Mouse (Mus musculus) adrenal gland, adult 8-10 months (tissue): ENCODE measurements at regions not wholly inside any gene's neighbourhood (a gene's known extent, or its start where the extent isn't known, plus 50 kb on each side); places are given as distances from the start of the nearest gene placed in this dataset.

Experiments
- DNase-seq: peaks from one replicate; pipeline ENCODE4 v3.0.0; 2022

DNA sequence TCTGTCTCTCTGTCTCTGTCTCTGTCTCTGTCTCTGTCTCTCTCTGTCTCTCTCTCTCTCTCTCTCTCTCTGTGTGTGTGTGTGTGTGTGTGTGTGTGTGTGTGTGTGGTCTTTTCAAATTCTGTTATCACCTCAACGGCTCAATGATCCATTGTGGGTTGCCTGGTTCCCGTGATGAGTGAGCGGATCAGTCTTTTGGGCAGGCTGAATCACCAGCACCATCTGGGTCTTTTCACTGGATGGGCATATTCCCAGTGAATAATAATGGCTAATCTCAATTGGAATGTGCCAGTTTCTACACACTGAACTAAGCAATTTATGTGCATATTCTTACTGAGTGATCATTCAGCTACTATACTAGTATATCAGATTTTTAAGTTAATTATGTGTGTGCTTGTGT lies 216.4 kb downstream of the Lmx1a start:
- no peak for DNase-seq

DNA sequence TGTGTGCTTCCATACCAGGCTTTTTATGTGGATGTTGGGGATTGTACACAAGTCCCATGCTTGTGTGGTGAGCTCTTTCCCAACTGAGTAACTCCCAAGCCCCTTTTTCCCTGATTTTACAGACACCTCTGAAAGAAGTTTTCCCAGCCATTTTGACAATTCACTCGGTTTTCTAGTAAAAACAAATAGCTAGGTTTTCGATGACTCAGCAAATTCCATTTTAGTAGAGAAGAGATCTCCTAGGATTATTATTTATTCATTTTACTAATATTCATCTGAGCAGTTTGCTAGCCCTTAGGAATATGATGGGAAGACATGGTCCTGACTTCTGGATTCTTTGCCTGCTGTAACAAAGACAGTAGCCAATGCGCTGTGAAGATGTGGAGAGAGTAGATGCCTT lies 223.0 kb downstream of the Lmx1a start:
- no peak for DNase-seq

DNA sequence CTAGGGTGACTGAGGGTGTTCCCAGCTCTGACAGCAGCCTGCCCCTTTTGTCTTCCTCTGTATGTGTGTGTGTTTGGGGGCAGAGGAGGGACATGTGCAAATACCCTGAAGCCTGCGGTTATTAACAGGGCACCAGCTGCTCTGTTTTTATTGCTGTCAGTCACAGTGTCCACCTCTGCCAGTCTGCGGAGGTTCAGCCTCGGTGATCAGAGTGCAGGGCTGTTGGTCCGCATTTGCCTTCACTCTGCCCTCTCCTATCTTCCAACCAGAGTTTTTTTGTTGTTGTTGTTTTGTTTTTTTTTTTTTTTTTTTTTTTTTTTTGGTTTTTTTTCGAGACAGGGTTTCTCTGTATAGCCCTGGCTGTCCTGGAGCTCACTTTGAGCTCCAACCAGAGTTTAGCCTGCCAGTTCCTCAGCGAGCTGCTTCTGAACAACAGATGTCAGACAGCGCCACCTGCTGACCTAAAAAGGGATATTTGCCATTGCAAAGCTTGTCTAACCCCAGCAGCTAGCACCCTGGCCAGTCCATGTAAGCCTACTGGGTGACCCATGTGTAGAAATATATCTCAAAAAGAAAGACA lies 226.0 kb downstream of the Lmx1a start:
- DNase-seq, result peak; percentile 37

DNA sequence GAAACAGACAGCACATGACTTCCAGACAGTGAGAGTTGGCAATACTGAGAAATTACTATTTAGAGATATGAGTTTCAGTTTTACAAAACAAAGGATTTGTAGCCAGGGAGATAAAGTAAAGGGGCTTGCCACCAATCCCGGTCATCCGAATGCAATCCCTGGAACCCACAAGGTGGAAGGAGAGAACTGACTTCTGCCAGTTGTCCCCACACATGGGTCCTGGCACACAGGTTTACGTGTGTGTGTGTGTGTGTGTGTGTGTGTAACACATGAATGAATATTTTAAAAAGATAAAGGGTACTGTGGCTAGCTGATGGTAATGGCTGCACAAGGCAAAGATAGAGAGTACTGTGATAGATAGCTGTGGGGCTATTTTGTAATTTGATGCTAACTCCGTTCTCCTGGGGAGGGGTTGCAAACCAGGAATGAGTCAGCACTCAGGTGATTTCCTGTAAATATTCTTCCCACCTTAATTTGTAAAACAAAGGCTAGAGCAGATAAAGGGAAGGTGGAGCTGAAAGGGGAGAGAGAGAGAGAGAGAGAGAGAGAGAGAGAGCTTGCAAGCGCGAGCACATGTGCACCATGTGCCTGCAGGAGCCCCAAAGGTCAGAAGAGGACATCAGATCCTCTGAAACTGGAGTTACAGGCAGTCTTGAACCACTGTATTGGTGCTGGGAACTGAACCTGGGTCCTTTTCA lies 226.7 kb downstream of the Lmx1a start:
- no peak for DNase-seq

DNA sequence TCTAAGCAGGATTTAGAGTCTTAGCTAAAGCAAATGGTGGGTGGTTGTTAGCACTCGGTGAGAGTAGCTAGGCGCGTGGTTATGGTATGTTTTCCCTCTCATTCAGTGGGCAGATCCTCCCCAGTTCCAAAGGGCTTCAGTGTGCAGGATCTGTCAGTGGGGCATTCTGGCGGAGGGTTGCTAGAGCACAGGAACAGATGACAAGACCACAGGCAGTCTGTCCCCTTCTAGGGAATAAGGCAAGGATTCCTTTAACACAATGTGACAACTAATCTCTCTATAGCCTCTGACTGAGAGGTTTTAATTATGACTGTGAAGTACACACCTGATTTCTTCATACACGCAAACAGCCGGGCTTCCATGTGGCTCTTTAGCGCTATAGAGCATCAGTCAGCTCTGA lies 233.9 kb downstream of the Lmx1a start:
- DNase-seq, result no peak

DNA sequence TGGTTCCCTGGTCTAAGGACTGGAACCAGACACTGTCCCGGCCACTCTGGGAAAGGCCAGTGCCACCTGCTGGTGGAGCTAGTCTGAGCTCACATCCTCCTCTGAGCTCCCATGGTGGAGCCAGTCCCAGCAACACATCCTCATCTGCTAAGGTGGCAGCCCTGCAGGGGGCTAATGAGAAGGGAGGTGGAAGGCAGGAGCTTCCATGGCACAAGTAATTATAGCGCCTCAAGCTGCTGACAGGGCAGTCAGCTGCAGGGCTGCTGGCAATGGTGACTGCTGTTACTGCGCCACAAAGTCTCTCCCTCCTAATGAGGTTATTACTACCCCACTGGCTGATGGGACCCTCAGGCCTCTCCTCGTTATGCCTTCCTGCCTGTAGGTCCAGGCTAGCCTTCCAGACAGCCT lies 239.0 kb downstream of the Lmx1a start:
- DNase-seq, result no peak

DNA sequence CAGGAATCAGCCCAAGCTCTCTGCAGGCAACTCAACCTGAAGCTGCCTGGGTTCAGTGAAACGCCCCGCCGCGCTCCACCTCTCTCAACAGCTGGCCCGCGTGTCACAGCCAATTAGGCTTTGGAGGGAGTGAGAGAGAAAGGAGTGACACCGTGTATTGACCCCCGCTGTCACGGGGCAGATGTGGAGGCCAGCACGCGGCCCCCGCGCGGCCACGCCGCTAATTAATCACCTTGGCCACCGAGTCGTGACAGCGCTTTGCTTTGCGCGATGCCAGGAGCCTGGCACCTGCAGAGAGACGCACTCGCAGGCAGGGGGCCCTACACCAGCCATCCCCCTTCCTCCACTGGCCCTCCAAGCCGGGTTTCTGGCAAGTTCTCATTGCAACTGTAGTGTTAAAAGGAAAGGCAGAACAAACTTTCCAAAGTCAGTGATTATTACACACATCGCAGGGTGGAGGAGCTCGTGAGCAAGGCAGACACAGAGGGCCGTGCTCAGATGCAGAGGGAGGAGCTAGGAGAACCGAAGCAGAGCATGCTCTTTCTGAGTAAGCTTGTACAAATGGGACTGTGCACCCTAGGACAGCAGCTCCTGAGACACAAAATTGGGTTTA lies 240.8 kb downstream of the Lmx1a start:
- no peak for DNase-seq

DNA sequence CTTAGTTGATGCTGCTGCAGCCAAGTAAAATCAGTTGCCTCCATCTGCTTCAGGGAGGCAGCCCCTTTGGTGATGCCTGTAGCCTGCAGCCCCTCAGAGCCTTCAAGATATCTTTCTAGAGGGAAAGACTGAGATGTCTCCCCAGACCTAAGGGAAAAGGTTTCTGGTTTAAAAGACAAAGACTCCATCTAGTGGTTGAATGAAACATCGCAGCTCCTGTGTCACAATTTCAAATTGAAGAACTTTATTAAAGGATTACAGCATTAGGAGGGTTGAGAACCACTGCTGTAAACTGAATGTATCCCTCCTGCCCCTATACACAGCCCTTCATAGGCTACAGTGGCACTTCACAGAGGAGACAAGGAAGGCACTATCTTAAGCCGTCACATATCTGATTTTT lies 243.1 kb downstream of the Lmx1a start:
- DNase-seq, result no peak

DNA sequence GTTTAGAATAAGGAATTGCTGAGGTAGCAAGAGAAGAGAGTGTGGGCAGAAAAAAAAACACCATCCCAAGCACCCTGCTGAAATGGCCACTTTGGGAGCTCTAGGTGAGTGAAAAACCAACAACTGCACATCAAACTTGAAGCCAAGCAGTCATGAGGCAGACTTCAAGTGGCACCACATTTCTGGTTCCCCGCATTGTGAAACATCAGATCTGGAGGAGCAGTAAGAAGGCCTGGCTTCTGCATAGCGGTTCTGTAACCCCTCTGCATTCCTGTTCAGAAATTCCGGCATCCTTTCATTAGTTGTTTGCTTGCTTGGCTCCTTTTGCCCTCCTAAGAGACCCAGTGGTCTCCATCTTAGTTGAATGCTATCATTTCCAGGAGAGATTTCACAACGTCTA lies 247.7 kb downstream of the Lmx1a start:
- no peak for DNase-seq

DNA sequence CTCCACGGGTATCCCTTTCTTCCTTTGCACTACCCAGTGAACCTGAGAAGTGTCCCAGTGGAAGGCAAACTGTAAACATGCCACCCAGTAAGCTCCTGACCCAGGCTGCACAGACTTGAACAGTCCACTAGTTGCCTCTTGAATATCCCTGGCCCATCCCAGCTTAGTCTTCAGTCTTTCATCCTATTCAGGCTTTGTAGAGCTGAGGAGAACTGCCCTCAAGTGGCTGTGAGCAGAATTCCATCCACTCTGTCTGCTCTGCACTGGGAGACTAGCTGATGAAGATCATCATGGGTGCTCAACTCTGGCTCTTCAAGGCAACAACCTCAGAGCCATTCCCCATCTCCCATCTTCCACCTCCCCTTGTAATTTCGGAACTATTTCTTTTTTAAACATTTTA lies 249.1 kb downstream of the Lmx1a start:
- DNase-seq, result no peak

DNA sequence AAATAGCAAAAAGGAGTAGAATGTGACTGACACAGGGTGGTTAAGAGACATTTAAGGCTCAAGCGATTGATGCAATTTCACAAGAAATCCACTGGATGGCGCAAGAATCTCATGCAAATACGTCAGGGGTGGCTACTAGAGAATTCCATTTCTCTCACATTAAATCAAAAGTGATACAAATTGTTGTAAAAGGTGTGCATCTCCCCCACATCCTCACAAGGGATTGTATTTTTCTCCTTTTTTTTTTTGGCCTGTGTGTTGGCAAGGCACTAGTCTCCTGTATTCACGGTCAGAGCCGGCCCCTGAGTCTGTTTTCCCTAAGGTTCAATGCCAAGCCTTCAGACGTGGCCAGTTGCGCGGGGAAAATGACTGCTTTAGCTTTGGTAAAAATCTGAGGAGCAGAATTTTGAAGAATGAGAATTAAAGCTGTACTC lies 253.0 kb downstream of the Lmx1a start:
- no peak for DNase-seq

DNA sequence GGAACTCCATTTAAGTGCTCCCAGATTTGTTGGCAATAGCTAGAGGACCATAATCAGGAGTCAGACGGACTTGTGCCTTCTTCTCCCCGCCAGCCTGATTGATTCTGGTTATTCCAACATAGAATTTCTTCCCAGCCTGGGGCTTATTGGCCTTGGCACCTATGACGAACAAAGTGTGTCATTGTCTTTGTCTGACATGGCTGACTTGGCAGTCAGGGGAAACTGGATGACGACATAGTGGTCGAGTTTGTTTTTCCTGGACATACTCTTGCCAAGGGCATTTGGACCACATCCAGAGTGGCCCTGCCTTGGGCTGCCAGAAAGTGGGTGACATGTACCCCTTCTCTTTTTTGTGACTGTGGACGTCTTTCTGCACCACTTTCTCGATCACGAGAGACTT lies 254.1 kb downstream of the Lmx1a start:
- DNase-seq, result no peak

DNA sequence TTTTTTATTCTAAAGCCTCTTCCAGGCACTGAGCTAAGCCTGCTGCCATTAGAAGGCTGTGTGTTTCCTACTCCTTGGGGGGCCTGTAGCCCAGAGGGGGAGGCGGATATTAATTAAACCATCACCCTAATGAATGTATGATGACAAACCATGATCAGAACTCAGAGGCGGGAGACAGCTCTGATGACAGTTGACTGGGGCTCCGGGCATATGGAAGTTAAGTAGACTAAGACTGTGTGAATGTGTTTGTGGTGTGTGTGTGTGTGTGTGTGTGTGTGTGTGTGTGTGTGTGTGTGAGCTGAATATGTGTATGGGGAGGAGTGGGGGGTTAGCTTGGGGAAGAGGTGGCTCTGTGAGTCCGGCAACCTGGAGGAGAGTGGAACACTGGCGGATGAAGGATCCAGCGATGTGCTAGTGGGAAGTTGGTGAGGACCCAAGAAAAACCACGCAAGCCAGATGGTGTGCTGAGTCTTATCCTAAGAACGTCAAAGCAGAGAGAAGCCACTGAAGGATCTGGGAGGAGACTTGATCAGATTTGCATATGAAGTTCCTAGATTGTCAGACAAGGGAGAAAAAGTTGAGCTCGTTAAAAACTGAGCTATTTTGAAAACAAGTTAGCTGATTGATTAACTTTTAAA lies 256.7 kb downstream of the Lmx1a start:
- DNase-seq, result no peak

DNA sequence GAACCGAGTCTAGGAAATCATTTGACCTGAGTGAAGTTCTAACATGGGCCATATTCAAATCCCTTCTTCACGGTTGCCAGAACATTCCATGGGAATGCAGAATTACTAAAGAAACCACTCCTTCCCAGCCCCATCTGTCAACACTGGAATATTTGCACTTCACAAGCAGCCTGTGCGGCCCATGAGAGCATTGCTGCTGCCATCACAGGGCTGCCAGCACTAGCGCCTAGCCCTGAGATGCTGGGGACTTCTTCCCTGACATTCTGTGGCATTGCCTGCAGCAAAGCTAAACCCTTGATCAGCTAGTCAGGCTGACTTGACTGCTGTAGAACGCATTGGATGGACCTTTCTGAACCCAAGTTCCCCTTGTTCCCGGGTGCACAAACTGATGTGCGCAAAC lies 258.8 kb downstream of the Lmx1a start:
- DNase-seq, result no peak

DNA sequence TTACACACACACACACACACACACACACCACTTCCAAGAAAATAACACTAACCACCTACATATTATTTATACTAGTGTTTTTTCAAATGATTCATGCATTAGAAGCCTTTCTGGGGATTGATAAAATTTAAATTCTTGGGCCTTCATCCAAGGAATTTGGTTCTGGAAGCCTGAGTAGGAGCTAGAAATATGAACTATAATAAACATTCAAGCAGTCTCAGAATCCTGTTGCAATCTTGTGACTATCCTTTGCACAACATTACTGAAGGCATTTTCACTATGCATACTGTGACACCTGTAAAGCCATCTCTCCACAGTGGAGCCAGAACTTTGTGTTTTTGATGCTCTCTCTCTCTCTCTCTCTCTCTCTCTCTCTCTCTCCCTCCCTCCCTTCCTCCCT lies 262.7 kb downstream of the Lmx1a start:
- DNase-seq, result no peak

DNA sequence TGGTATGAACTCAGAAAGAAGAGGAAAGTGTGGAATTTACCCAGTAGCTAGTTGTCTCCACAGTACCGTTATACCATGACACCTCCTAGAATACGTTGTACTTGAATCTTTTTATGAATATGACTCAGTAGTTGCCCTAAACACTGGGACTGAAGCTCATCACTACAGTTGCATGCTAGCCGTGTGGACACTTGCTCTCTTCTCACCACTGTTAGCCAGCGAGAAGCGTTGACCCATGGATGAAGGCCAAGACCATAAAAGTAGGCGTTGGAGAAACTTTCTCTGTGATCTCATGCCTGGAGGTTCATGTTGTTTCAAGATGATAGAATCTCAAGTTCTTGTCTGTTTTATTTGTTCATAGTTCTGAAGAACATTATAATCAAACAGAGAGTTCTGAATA lies 269.5 kb downstream of the Lmx1a start:
- DNase-seq, result no peak

DNA sequence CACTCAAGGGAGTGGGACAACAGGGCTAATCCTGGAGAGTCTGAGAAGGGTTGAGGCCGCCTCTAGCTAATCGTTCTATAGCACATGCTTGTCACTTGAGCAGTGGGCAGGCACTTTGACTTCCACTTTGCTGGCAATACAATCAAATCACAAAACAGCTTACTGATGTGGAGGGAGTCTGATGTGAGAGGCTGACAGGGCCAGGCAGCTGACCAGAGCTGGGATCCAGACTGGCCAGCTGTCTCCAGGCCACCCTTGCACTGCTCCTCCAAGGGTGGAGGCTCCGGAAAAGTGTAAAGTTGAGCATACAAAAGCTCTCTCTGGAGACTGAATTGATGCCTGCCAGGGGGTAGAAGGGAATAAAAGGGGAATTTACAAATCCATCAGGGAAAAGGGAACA lies 280.5 kb downstream of the Lmx1a start:
- DNase-seq, result no peak

DNA sequence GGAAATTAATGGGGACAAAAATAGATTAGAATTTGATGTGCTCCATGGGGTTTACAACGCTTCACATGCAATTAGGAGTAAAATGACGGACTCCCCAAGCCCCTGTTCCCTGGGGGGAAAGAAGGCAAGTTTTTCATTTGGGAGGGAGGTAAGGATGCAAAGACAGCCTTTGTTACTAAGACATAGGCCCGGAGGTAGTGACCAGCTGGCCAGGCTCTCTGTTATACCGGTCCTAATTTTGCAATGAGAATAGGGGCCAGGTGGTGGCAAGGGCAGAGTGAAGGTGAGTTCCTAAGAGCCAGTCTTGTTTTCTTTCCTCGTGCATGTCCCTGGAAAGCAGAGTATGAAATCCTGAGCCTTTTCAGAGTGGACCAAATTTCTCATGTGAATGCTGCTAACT lies 280.9 kb downstream of the Lmx1a start:
- no peak for DNase-seq

DNA sequence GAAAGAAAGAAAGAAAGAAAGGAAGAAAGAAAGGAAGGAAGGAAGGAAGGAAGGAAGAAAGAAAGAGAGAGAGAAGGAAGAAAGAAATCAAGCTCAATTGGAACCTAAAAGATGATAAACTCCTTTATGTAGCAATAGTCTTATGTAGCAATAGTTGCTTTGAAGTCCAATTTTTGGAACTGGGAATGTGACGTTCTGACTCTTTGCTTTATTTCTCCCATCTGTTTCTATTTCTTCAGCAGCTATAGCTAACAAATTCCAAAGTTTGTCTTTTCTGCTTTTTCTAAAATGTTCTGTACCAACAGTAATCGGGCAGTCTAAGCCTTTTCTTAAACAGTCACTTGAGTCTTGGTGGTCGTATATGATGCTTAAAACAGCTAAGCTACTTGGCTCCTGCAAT lies 287.7 kb downstream of the Lmx1a start:
- DNase-seq, result no peak

DNA sequence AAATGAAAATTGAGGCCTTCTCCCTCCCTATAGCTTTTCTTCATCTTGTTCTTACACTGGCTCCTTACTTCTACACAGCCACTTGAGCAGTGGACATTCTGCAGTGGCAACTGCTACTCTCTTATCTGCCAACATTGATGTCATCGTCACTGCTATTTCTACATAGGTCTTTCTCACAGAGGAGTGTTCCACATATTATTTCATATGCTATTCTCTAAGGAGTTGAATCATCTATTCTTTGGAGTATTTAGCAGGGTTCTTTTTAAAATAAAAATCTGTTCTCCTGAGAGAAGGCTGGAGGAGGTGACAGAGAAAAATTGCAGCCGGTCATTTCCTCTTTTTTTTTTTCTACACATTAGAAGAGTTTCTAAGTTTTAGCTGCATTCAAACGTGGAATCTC lies 290.1 kb downstream of the Lmx1a start:
- DNase-seq, result no peak

DNA sequence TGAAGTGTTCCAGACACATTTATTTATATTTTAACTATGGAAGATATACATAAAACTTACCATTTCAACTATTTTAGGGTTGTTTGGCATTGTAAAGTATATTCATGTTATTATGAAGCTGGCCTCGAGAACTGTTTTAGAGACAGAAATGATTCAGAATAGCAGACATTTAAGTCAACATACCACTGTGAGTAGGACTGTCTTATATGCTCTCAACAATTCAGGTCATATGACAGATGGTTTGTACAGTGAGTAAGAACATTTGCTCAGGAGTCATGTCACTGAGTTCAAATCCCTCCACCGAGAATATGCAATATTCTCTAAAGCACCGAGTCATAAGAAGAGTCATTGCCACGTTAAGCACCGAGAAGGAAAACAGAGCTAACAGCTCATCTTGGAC lies 290.6 kb downstream of the Lmx1a start:
- DNase-seq, result no peak

DNA sequence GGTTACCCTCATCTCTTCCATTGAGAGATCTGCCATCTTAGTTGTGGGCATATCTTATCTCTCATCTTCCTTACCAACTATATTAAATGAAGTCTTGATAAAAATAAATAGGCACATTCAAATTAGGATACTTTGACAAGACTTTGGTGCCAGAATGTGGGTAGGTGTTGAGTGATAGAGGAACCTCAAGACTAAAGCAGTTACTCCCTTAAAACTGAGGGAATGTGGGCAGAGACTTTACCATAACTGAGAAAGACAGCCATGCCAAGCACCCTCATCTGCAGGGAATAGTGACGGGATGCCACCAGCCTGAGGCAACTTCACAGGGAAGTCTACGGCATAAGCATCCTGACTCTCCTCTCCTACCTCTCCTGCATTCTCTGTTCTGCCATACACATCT lies 292.3 kb downstream of the Lmx1a start:
- no peak for DNase-seq

DNA sequence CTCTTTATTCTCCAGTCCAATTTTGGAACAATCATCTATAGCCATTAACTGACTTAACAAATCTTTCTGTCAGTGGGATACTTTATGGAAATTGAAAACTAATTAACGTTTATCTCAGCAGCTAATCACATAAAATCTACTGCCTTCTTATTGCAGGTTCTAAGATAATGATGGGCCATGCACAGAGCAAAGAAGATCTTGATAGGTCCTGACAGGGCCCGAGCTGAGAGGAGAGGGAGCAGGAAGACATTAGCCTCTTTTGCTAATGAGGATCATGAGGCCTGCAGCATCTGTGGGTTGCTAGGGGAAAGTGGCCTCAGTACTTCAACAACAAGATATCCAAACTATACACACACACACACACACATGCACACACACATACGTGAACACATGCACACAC lies 318.4 kb downstream of the Lmx1a start:
- DNase-seq, result no peak

DNA sequence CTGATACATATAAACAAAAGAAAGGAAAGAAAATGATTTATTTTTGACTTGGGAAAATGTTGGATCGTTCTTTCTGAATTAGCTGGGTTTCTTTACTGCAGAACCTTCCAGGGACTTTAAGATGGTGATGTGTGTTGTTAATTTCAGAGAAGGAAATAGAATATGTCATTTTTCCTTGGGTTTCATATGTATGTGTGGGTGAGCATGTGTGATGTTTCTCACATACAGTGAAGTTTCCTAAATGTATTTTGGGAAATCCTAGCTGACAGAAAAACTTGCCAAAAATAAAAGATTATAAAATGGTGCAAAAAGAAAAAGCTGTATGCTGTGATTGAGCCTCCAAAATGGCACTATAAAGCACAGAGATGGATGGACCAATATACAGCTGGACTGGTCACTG lies 319.2 kb downstream of the Lmx1a start:
- DNase-seq, result no peak
